In the genomic region with DNA sequence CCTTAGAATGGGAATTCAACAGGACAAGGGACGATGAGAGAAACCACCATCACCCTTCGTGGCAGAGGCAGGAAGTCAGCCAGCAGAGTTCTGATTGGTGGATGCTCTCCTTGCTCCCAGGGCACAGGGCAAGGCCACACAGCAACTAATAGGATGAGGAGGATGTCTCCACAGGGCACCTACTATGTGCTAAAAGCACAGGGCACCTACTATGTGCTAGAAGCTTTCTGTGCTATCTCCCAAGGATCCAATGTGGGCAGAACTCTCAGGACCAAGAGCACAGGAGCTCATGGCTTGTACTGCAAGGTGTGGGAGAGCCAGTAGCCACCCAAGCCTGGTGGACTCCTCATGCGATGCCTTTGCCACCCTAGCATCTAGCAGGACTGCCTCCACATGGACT, we compare ENCODE assay signal across 17 mouse cellular contexts. TPM values are rescaled to one million over a fixed set of nuclear protein-coding genes. Genes with fewer than 3 reads are reported as not detected.
"Had no signal": no experiment of that assay in that cellular context is flagged by ENCODE, and none has a peak within 500 bp of the region (broad histone marks: within the 10 kb centered on the region; RNA-seq: fewer than 3 reads in every experiment).

No protein-coding gene starts in this region.

- H3K36me3 ChIP-seq: kidney, embryonic 15.5 days; limb, embryonic 12.5 days; limb, embryonic 15.5 days; liver, embryonic 12.5 days; liver, embryonic 15.5 days; midbrain, embryonic 12.5 days; neural tube, embryonic 13.5 days had no signal

- H3K4me1 ChIP-seq: liver, embryonic 12.5 days had no signal

- H3K27ac ChIP-seq: kidney, embryonic 15.5 days; limb, embryonic 12.5 days; limb, embryonic 15.5 days; liver, embryonic 12.5 days; midbrain, embryonic 12.5 days; neural tube, embryonic 13.5 days had no signal

- H3K9ac ChIP-seq: kidney, embryonic 15.5 days; limb, embryonic 12.5 days; limb, embryonic 15.5 days; liver, embryonic 12.5 days; liver, embryonic 15.5 days; midbrain, embryonic 12.5 days; neural tube, embryonic 13.5 days had no signal

- H3K9me3 ChIP-seq: kidney, embryonic 15.5 days; limb, embryonic 12.5 days; limb, embryonic 15.5 days; liver, embryonic 12.5 days; liver, embryonic 15.5 days; midbrain, embryonic 12.5 days; neural tube, embryonic 13.5 days had no signal

- H3K4me2 ChIP-seq: kidney, embryonic 15.5 days; limb, embryonic 12.5 days; limb, embryonic 15.5 days; liver, embryonic 12.5 days; liver, embryonic 15.5 days; midbrain, embryonic 12.5 days; neural tube, embryonic 13.5 days had no signal

- DNase-seq: kidney, adult 11 months; kidney, adult 8-10 months; right cerebral cortex, postnatal 4 days; thymus, adult 18-20 months; thymus, postnatal 36 days had no signal

- ATAC-seq: liver, embryonic 12.5 days; midbrain, embryonic 16.5 days had no signal

- H3K27me3 ChIP-seq: kidney, embryonic 15.5 days; limb, embryonic 12.5 days; limb, embryonic 15.5 days; midbrain, embryonic 12.5 days; neural tube, embryonic 13.5 days had no signal

- H3K4me3 ChIP-seq: kidney, embryonic 15.5 days; limb, embryonic 12.5 days; limb, embryonic 15.5 days; liver, embryonic 12.5 days; liver, embryonic 15.5 days; midbrain, embryonic 12.5 days; myocyte; neural tube, embryonic 13.5 days had no signal

RNA-seq across cellular contexts. Expression of gene Alpl, which starts 24.4 kb away (rescaled TPM):
- total RNA-seq: megakaryocyte progenitor cell, adult 5-6 weeks; megakaryocyte-erythroid progenitor cell, adult 5-6 weeks; monocyte, adult 5-6 weeks had no signal
